27 mouse cellular contexts compared by ENCODE assay signal in the genomic region with DNA sequence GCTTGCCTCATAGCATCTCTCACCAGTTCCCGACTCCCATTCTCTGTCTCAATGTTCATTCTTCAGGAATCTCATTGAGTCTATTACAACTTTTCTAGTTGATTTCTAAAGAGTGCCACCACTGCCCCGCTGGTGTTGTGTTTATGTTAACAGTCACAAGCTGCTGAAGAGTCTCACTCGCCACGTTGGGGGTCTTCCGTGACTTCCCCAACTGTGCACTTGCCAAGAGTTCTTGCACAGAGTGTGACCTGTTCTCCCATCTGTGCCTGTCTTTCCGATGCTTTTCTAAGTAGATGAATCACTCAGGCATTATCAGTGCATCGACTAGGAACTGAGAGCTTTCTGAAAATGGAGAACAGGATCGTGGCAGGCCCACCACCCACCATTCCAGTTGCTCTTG. TPM values are rescaled to one million over a fixed set of nuclear protein-coding genes. Genes with fewer than 3 reads are reported as not detected.
DNase-seq lines count a peak whose midpoint lies in the region; ATAC-seq and TF ChIP-seq lines count a peak whose summit lies in the region.
"Had no signal": no experiment of that assay in that cellular context is flagged by ENCODE, and none has a peak within 500 bp of the region (broad histone marks: within the 10 kb centered on the region; RNA-seq: fewer than 3 reads in every experiment).

No protein-coding gene starts in this region.

- 0 out of 2 replicates have a peak, but pooled peaks cover 2% of the 10 kb centered on the region for H3K4me1 ChIP-seq in lung, embryonic 14.5 days (ENCODE audit: insufficient read depth)
- no peaks in the 10 kb centered on the region for H3K4me1 ChIP-seq in lung, postnatal 0 days (ENCODE audit: insufficient read depth, low read depth, low read length)
- H3K4me1 ChIP-seq in midbrain, postnatal 0 days (ENCODE audit: insufficient read depth, low read length), result no peaks in the 10 kb centered on the region; the same call in 1 of the 2 replicates
- H3K4me1 ChIP-seq in midbrain, embryonic 14.5 days (ENCODE audit: control insufficient read depth, insufficient read depth, low read length), result peaks cover 15% of the 10 kb centered on the region; the same call in 1 of the 2 replicates

- no peak for TF ChIP-seq EP300 in lung, postnatal 0 days (IDR thresholded peaks at IDR 0.05)

- no peaks in the 10 kb centered on the region for H3K36me3 ChIP-seq in lung, embryonic 14.5 days (ENCODE audit: insufficient read depth)
- H3K36me3 ChIP-seq in lung, postnatal 0 days (ENCODE audit: insufficient read depth, low read length), result no peaks in the 10 kb centered on the region
- H3K36me3 ChIP-seq in midbrain, postnatal 0 days (ENCODE audit: insufficient read depth, low read length), result no peaks in the 10 kb centered on the region
- no peaks in the 10 kb centered on the region for H3K36me3 ChIP-seq in midbrain, embryonic 14.5 days (ENCODE audit: control insufficient read depth, insufficient read depth, low read length)
- H3K36me3 ChIP-seq: embryonic facial prominence, embryonic 13.5 days; embryonic facial prominence, embryonic 15.5 days; forebrain, embryonic 10.5 days; forebrain, embryonic 12.5 days had no signal

- intact Hi-C loops in left cerebral cortex, postnatal 4 days (cut with DNase I), result loop anchor here (10.0 kb wide), 1 partner anchor 63 kb away; a partner anchor contains a TSS

- H3K4me2 ChIP-seq in lung, embryonic 14.5 days, result no peak overlapping the region
- no peak overlapping the region for H3K4me2 ChIP-seq in lung, postnatal 0 days (replicated peaks; ENCODE audit: low read depth, low read length)
- H3K4me2 ChIP-seq in midbrain, postnatal 0 days (ENCODE audit: low read depth, low read length, poor library complexity, severe bottlenecking), result no peak overlapping the region
- H3K4me2 ChIP-seq in midbrain, embryonic 14.5 days (ENCODE audit: low read length), result no peak overlapping the region
- H3K4me2 ChIP-seq: embryonic facial prominence, embryonic 13.5 days; embryonic facial prominence, embryonic 15.5 days; forebrain, embryonic 12.5 days had no signal

- DNase-seq in cerebellum, postnatal 14 days, result peak; percentile 51 to 54
- DNase-seq in cerebellum, adult 11-12 months, result no peak
- peak; percentile 51 for DNase-seq in left cerebral cortex, postnatal 4 days
- DNase-seq in left cerebral cortex, adult 9 months (ENCODE audit: low spot score in 2 of 2), result no peak
- peak; percentile 30 for DNase-seq in lung, embryonic 14.5 days
- DNase-seq in lung, postnatal 0 days (ENCODE audit: low spot score), result no peak
- peak; percentile 38 for DNase-seq in midbrain, postnatal 0 days (ENCODE audit: low spot score)
- no peak for DNase-seq in midbrain, embryonic 14.5 days
- DNase-seq: adrenal gland, adult 2 months; adrenal gland, postnatal 10 days; adrenal gland, postnatal 25 days; cerebellum, adult 11 months; cerebellum, adult 2 months; cerebellum, adult 9-10 months; cerebellum, postnatal 25 days; embryo, embryonic 11 days had no signal

- H3K27ac ChIP-seq in lung, embryonic 14.5 days (ENCODE audit: low read depth), result no peak overlapping the region
- no peak overlapping the region for H3K27ac ChIP-seq in lung, postnatal 0 days (ENCODE audit: low read length)
- no peak overlapping the region for H3K27ac ChIP-seq in midbrain, postnatal 0 days (ENCODE audit: low read depth, low read length)
- no peak overlapping the region for H3K27ac ChIP-seq in midbrain, embryonic 14.5 days (replicated peaks; ENCODE audit: low read depth, low read length)
- H3K27ac ChIP-seq: embryonic facial prominence, embryonic 13.5 days; embryonic facial prominence, embryonic 15.5 days; forebrain, embryonic 10.5 days; forebrain, embryonic 12.5 days had no signal

- H3K27me3 ChIP-seq in lung, embryonic 14.5 days (ENCODE audit: insufficient read depth, low read length), result peaks cover 4% of the 10 kb centered on the region; the same call in 1 of the 2 replicates
- H3K27me3 ChIP-seq in lung, postnatal 0 days (replicated peaks; ENCODE audit: insufficient read depth, low read length), result no peaks in the 10 kb centered on the region
- H3K27me3 ChIP-seq in midbrain, postnatal 0 days (ENCODE audit: insufficient read depth, low read length), result no peaks in the 10 kb centered on the region
- H3K27me3 ChIP-seq in midbrain, embryonic 14.5 days (ENCODE audit: control insufficient read depth, insufficient read depth, low read length), result no peaks in the 10 kb centered on the region
- H3K27me3 ChIP-seq: embryonic facial prominence, embryonic 15.5 days had no signal

- H3K9me3 ChIP-seq in lung, embryonic 14.5 days (ENCODE audit: low read depth, low read length), result no peaks in the 10 kb centered on the region
- no peaks in the 10 kb centered on the region for H3K9me3 ChIP-seq in lung, postnatal 0 days (ENCODE audit: low read length)
- no peaks in the 10 kb centered on the region for H3K9me3 ChIP-seq in midbrain, postnatal 0 days (ENCODE audit: low read length)
- no peaks in the 10 kb centered on the region for H3K9me3 ChIP-seq in midbrain, embryonic 14.5 days (ENCODE audit: control insufficient read depth, low read length)
- H3K9me3 ChIP-seq: embryonic facial prominence, embryonic 15.5 days; forebrain, embryonic 12.5 days had no signal

- no peak for TF ChIP-seq CTCF in lung, embryonic 14.5 days (IDR thresholded peaks at IDR 0.05; ENCODE audit: low read depth)
- no peak for TF ChIP-seq CTCF in lung, postnatal 0 days (IDR thresholded peaks at IDR 0.05)
- TF ChIP-seq CTCF in midbrain, postnatal 0 days (IDR thresholded peaks at IDR 0.05), result no peak

- ATAC-seq in lung, embryonic 14.5 days (ENCODE audit: insufficient read depth), result no peak
- no peak for ATAC-seq in lung, postnatal 0 days
- no peak for ATAC-seq in midbrain, postnatal 0 days (ENCODE audit: low FRiP score)
- ATAC-seq in midbrain, embryonic 14.5 days (ENCODE audit: low FRiP score, low TSS enrichment), result no peak
- ATAC-seq: forebrain, embryonic 14.5 days; forebrain, embryonic 16.5 days had no signal

- no peak overlapping the region for H3K4me3 ChIP-seq in lung, embryonic 14.5 days (ENCODE audit: low read depth, low read length)
- H3K4me3 ChIP-seq in lung, postnatal 0 days (ENCODE audit: low read depth, low read length), result no peak overlapping the region
- H3K4me3 ChIP-seq in midbrain, postnatal 0 days (ENCODE audit: low read depth, low read length), result no peak overlapping the region
- H3K4me3 ChIP-seq in midbrain, embryonic 14.5 days (replicated peaks; ENCODE audit: low read depth, low read length), result no peak overlapping the region
- H3K4me3 ChIP-seq: embryonic facial prominence, embryonic 13.5 days; embryonic facial prominence, embryonic 15.5 days; erythroblast, embryonic 14.5 days; forebrain, embryonic 10.5 days; forebrain, embryonic 12.5 days had no signal

- WGBS in lung, embryonic 14.5 days, result 43% methylated on average over 8 of the region's 8 CpGs
- 52% methylated on average over 8 of the region's 8 CpGs for WGBS in lung, postnatal 0 days
- 91% methylated on average over 8 of the region's 8 CpGs for WGBS in midbrain, postnatal 0 days
- 89% methylated on average over 8 of the region's 8 CpGs for WGBS in midbrain, embryonic 14.5 days

- H3K9ac ChIP-seq in lung, embryonic 14.5 days, result no peak overlapping the region
- H3K9ac ChIP-seq in lung, postnatal 0 days (replicated peaks; ENCODE audit: low read depth), result no peak overlapping the region
- no peak overlapping the region for H3K9ac ChIP-seq in midbrain, postnatal 0 days (replicated peaks; ENCODE audit: low read length, poor library complexity, severe bottlenecking)
- H3K9ac ChIP-seq in midbrain, embryonic 14.5 days (replicated peaks; ENCODE audit: low read length), result no peak overlapping the region
- H3K9ac ChIP-seq: embryonic facial prominence, embryonic 13.5 days; embryonic facial prominence, embryonic 15.5 days; forebrain, embryonic 12.5 days had no signal

RNA-seq across cellular contexts. Expression of a gene that starts 3.0 kb away (rescaled TPM):
- 1 to 10 TPM in 1 of 2 experiments, under 1 TPM in 1; 0.44 to 1.1 TPM for total RNA-seq in left cerebral cortex, postnatal 4 days (2021)
- not detected in 2 replicates for polyA plus RNA-seq in lung, embryonic 14.5 days (2014; fragmentation: Nextera tagmentation; extraction: Ambion mirVana)
- polyA plus RNA-seq in lung, postnatal 0 days (2015; fragmentation: Nextera tagmentation; extraction: Ambion mirVana), result 0.46 and 0.69 TPM in 2 replicates
- total RNA-seq in midbrain, postnatal 0 days (2014; rRNA removed), result 0.19 and 0.71 TPM in 2 replicates
- 0.13 and 0.23 TPM in 2 replicates for polyA plus RNA-seq in midbrain, postnatal 0 days (2015; fragmentation: Nextera tagmentation; extraction: Ambion mirVana)
- 0.35 and 0.50 TPM in 2 replicates for polyA plus RNA-seq in midbrain, embryonic 14.5 days (2014; fragmentation: Nextera tagmentation; extraction: Ambion mirVana)
- total RNA-seq: common myeloid progenitor, adult 5-6 weeks; MEL had no signal
- polyA plus RNA-seq: C2C12; embryonic facial prominence, embryonic 11.5 days; embryonic facial prominence, embryonic 13.5 days; erythroblast, embryonic 14.5 days; forebrain, embryonic 10.5 days; forebrain, embryonic 12.5 days had no signal

RNA-seq across cellular contexts. Expression of a gene that starts 41.6 kb away (rescaled TPM):
- total RNA-seq in left cerebral cortex, postnatal 4 days (2021), result under 1 TPM in 1 of 2 experiments, not detected in 1; 0.50 TPM
- polyA plus RNA-seq in lung, embryonic 14.5 days (2014; fragmentation: Nextera tagmentation; extraction: Ambion mirVana), result 0.09 TPM in 1 of 2 replicates, not detected in the other
- 0.11 and 0.13 TPM in 2 replicates for polyA plus RNA-seq in lung, postnatal 0 days (2015; fragmentation: Nextera tagmentation; extraction: Ambion mirVana)
- total RNA-seq in midbrain, postnatal 0 days (2014; rRNA removed), result 0.24 TPM in 1 of 2 replicates, not detected in the other
- not detected in 2 replicates for polyA plus RNA-seq in midbrain, postnatal 0 days (2015; fragmentation: Nextera tagmentation; extraction: Ambion mirVana)
- polyA plus RNA-seq in midbrain, embryonic 14.5 days (2014; fragmentation: Nextera tagmentation; extraction: Ambion mirVana), result not detected in 2 replicates
- total RNA-seq: MEL had no signal
- polyA plus RNA-seq: embryonic facial prominence, embryonic 11.5 days; erythroblast, embryonic 14.5 days; forebrain, embryonic 10.5 days; forebrain, embryonic 12.5 days; forebrain, embryonic 14.5 days; forebrain, embryonic 16.5 days had no signal

Comparison
In these comparisons a context has a peak if more than half of its experiments do, and no peak if none do; other contexts are left out.
1. DNase-seq: peak in cerebellum, postnatal 14 days (2 of 2), left cerebral cortex, postnatal 4 days (single experiment), lung, embryonic 14.5 days (single experiment) and midbrain, postnatal 0 days (single experiment); none in cerebellum, adult 11-12 months (single experiment), left cerebral cortex, adult 9 months (0 of 2), lung, postnatal 0 days (single experiment) and midbrain, embryonic 14.5 days (single experiment).